Mouse (Mus musculus) lung, embryonic 15.5 days (tissue): ENCODE results near the gene Pop7. TPM values are rescaled to one million over a fixed set of nuclear protein-coding genes. Genes with fewer than 3 reads are reported as not detected.

Experiments
- ATAC-seq: fragments of 200-750 bp; cut with Nextera tagmentation; 2 replicates; pipeline ENCODE4 v1.8.0; 2017; ENCODE audit warnings: moderate number of reproducible peaks, borderline replicate concordance; ENCODE audit not compliant: low FRiP score, low TSS enrichment; ENCODE audit errors: extremely low read depth
- H3K27ac ChIP-seq: fragments of 300-500 bp; sonication (generic); 2 replicates; pipeline ENCODE4 v1.5.1; 2015; ENCODE audit warnings: moderate library complexity, mild to moderate bottlenecking, inconsistent platforms
- H3K27me3 ChIP-seq: fragments of 300-500 bp; sonication (generic); 2 replicates; pipeline ENCODE4 v1.6.1; 2015; ENCODE audit warnings: inconsistent platforms
- H3K36me3 ChIP-seq: fragments of 300-500 bp; sonication (generic); 2 replicates; pipeline ENCODE4 v1.6.1; 2015; ENCODE audit warnings: inconsistent platforms
- H3K4me1 ChIP-seq: fragments of 300-500 bp; sonication (generic); 2 replicates; pipeline ENCODE4 v1.6.1; 2015; ENCODE audit warnings: inconsistent platforms
- H3K4me2 ChIP-seq: fragments of 300-500 bp; sonication (generic); 2 replicates; pipeline ENCODE4 v1.6.1; 2015; ENCODE audit warnings: inconsistent platforms, mild to moderate bottlenecking, moderate library complexity
- H3K4me3 ChIP-seq: fragments of 300-500 bp; sonication (generic); 2 replicates; pipeline ENCODE4 v1.5.1; 2015; ENCODE audit warnings: mild to moderate bottlenecking, inconsistent platforms
- H3K9ac ChIP-seq: fragments of 300-500 bp; sonication (generic); 2 replicates; pipeline ENCODE4 v1.6.1; 2015; ENCODE audit warnings: inconsistent platforms
- H3K9me3 ChIP-seq: fragments of 300-500 bp; sonication (generic); 2 replicates; pipeline ENCODE4 v1.6.1; 2016; ENCODE audit warnings: inconsistent platforms
- WGBS: fragments of 180-500 bp; shearing (Covaris S2); methylation state at CpG from one replicate; pipeline ENCODE4 v1.1.7; 2015; 5-methylcytosine and 5-hydroxymethylcytosine counted together
- polyA plus RNA-seq: library from polyadenylated mRNA; unstranded; fragments of >200 nt; fragmentation: Nextera tagmentation; extraction: Ambion mirVana; gene quantifications from 2 replicates; pipeline ENCODE4 v1.2.1, GENCODE M21; 2015

Pop7 gene
- polyA plus RNA-seq, 1 experiment from 2014 or later, result 54.1 TPM

DNA sequence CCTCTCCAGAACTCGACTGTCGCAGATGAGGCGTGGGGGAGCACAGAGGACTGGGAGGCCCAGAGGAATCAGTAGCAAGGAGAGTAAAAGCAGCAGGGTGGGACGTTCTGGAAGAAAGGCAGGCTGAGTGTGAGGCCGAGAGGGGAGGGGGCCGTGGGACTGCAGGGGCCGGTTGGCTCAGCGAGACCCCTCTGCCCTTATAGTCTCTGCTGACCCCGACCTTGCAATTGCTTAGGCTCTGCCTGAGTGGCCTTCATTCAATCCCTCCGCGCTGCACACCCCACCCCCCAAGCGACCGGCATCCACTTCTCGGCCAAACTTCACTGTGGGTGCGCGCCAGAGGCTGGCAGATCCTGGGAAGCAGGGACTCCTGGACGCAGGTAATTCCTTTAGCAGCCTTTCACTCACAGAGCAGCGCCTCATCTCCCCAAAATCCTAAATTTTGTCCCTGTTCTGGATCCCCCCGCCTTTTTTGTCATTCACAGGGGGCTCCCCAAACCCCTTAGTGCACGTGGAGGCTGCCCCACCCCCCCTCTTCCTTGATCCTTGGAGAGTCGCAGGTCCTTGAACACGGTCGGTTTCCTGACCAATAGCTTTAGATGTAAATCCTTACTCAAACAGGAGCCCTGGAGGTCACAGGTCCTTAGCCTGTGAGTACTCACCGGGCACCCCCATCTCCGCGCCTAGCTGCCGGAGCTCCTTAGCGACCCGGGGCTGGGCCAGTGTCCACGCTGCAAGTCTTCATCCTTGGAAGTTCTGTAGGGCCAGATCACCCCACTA, 17.1 kb downstream of the Pop7 start:
- WGBS, result 7% methylated on average over 30 of the region's 30 CpGs
- Histone ChIP-seq H3K4me3 (peak overlapping the region; percentile 31), H3K27ac (no peak overlapping the region), H3K9me3 (no peaks in the 10 kb centered on the region), H3K9ac (peak overlapping the region; percentile 32; the same call in 1 of the 2 replicates), H3K36me3 (no peaks in the 10 kb centered on the region), H3K27me3 (peaks cover 36% of the 10 kb centered on the region), H3K4me1 (peaks cover 11% of the 10 kb centered on the region), H3K4me2 (peak overlapping the region; percentile 61)
- ATAC-seq, result no peak

DNA sequence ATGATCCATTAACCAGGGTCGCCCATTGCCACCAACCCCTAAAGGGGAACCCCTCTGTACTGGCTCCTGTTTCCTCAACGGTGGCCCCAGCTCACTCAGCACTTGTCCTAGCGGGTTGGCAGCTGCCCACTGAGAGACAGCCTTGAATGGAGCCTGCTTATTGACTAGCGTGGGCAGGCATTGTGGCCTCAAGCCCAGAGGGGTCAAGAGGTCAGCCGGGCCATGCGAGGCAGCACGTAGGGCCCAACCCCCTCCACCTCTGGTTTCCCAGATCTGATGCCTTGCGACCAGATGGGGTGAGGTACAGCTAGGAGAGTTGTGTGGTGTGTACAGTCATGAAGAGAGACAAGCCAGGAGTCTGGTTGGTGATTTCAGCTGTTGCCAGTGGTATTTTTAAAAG, 20.4 kb downstream of the Pop7 start:
- H3K36me3 ChIP-seq, result no peaks in the 10 kb centered on the region
- peaks cover 30% of the 10 kb centered on the region for H3K27me3 ChIP-seq
- H3K9me3 ChIP-seq, result no peaks in the 10 kb centered on the region
- no peak overlapping the region for H3K4me3 ChIP-seq
- H3K4me2 ChIP-seq, result no peak overlapping the region
- 41% methylated on average over 8 of the region's 8 CpGs for WGBS
- no peak overlapping the region for H3K27ac ChIP-seq
- no peak overlapping the region for H3K9ac ChIP-seq
- H3K4me1 ChIP-seq, result peaks cover 11% of the 10 kb centered on the region
- no peak for ATAC-seq

DNA sequence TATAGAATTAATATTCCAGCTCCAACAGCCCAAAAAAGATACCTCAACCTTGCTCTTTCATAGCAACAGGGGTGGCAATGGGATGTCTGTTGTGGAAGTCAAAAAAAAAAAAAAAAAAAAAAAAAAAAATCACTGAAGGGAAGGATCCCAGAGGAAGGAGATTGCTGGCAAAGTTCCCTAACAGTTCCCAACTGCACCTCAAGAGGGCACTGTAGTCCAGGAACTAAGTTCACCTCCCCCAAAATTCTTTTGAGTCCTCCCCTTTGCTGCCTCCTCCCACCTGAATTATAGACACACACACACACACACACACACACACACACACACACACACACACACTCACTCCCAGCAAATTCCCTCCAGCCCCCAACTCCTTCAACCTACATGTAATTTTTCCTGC, 21.2 kb downstream of the Pop7 start:
- no peak for ATAC-seq
- Histone ChIP-seq H3K36me3 (no peaks in the 10 kb centered on the region), H3K4me2 (no peak overlapping the region), H3K4me3 (no peak overlapping the region), H3K9me3 (no peaks in the 10 kb centered on the region), H3K4me1 (peaks cover 11% of the 10 kb centered on the region), H3K27me3 (peaks cover 23% of the 10 kb centered on the region), H3K9ac (no peak overlapping the region), H3K27ac (no peak overlapping the region)

DNA sequence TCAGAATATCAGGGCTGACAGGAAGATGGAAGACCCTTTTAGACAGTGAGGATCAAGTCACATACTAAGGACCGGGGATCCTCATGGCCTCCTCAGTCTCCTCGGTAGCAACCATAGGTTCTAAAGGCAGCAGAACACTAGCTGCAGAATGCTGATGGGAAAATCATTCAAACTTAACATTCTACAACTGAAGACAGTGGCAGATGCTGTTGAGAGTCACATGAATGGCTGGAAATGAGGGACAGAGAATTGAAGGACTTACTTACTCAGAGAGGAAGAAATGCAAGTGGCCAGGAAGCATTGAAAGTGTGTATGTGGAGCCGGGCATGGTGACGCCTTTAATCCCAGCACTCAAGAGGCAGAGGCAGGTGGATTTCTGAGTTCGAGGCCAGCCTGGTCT, 25.4 kb downstream of the Pop7 start, which contains the start of gene Zan:
TSS of gene Zan (minus strand) at position 101 of the 400 bp plus-strand sequence.
- Histone ChIP-seq H3K27ac (no peak within 1 kb of the TSS), H3K9me3 (no peaks in the 10 kb centered on the region), H3K36me3 (no peaks in the 10 kb centered on the region), H3K4me1 (peaks cover 11% of the 10 kb centered on the region; the same call in 1 of the 2 replicates), H3K9ac (no peak within 1 kb of the TSS), H3K27me3 (no peaks in the 10 kb centered on the region), H3K4me2 (no peak within 1 kb of the TSS), H3K4me3 (no peak within 1 kb of the TSS)
- WGBS, result 73% methylated on average over 5 of the region's 5 CpGs
- no peak for ATAC-seq

DNA sequence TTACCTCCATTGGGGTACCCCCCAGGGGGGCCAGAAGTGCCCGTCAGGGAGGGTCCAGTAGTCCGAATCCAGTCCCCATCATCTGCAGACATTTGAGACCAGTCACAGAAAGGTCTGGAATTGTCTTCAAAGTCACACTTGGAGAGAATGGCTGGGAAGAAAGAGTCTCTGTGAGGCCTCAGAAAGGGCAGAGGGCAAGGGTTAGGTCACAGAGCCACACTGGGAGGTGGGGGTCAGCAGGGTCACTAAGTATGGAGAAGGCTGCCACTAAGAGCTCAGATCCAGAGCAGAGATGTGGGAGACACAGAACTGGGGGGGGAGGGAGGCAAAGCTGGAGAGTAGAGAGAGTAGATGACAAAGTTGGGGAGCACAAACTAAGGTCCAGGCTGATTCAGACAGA, 28.0 kb downstream of the Pop7 start:
- H3K4me1 ChIP-seq, result peaks cover 8% of the 10 kb centered on the region; the same call in 1 of the 2 replicates
- no peak overlapping the region for H3K4me3 ChIP-seq
- H3K36me3 ChIP-seq, result no peaks in the 10 kb centered on the region
- H3K27me3 ChIP-seq, result no peaks in the 10 kb centered on the region
- H3K27ac ChIP-seq, result no peak overlapping the region
- no peak for ATAC-seq
- no peaks in the 10 kb centered on the region for H3K9me3 ChIP-seq
- H3K9ac ChIP-seq, result no peak overlapping the region
- 64% methylated on average over 2 of the region's 2 CpGs for WGBS
- no peak overlapping the region for H3K4me2 ChIP-seq

DNA sequence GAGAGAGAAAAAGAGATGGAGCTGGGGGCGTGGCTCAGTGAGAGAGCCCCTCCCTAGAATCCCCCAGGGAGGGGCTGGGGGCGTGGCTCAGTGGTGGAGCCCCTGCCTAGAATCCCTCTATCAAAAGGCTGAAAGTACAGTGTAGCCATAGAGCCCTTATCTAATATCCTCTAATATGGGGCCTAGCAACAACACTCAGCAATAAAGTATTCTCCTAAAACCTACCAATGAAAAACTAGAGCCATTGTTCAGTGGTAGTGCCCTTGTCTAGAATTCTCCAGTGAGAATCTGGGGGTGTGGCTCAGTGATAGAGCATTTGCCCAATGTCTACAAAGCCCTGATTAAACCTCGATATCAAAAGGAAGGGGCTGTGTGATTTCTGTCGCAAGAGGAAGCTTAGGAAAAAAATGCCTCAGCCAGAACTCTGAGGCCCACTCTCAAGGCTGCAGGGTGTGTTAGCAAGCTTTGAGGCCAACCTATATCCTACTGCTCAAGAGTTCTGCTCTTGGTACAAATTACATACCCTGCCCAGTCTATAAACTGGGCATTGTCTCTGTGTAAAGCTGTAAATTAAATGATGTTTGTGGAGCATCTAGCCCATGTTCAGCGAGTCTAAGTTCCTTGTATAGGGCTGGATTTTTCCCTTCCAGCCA, 29.9 kb downstream of the Pop7 start:
- Histone ChIP-seq H3K27ac (peak overlapping the region; percentile 69), H3K9me3 (no peaks in the 10 kb centered on the region)

DNA sequence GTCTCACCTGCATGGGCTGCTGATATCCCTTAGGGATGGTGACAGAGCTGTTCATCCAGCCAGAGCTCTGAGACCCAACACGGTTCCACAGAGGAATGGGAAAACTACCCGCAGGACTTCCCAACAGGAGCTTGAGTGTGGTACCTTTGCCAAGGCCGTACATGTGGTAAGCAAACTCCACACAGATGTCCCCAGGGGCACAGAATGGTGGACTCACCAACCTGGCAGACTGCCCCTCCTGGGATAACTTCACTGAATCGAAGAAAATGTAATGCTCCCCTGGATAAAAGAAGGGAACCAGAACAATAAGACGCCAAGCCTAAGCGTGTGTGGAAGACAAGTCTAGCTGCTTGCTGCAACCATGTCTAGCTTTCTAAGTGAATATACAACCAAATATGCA, 35.4 kb downstream of the Pop7 start:
- H3K9ac ChIP-seq, result no peak overlapping the region

More for the DNA sequence above, 29.9 kb downstream of the Pop7 start:
- H3K4me2 ChIP-seq, result no peak overlapping the region
- 48% methylated on average over 5 of the region's 5 CpGs for WGBS
- no peaks in the 10 kb centered on the region for H3K36me3 ChIP-seq
- no peak overlapping the region for H3K9ac ChIP-seq
- H3K27me3 ChIP-seq, result no peaks in the 10 kb centered on the region
- peaks cover 8% of the 10 kb centered on the region; the same call in 1 of the 2 replicates for H3K4me1 ChIP-seq
- H3K4me3 ChIP-seq, result no peak overlapping the region
- ATAC-seq, result peak; percentile 63; the same call in 1 of the 2 replicates

DNA sequence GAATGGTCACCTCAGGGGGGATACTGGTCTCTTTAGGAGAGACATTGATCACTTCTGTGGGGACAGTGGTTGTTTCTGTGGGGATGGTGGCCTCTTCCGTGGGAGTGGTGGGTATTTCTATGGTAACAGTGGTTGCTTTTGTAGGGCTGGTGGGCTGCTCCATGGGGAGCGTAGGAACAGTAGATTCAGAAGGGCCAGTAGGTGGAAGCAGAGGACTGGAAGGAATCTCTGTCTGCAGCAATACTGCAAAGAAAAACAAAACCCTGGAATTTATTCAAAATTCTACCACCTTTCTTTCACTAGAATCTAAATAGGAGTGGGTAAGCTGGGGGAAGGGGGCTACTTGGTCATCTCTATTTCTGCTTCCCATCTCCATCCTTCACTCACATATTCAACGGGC, 37.3 kb downstream of the Pop7 start:
- Histone ChIP-seq H3K36me3 (no peaks in the 10 kb centered on the region), H3K27ac (no peak overlapping the region), H3K9ac (no peak overlapping the region), H3K4me2 (no peak overlapping the region), H3K9me3 (no peaks in the 10 kb centered on the region), H3K4me3 (no peak overlapping the region), H3K27me3 (no peaks in the 10 kb centered on the region), H3K4me1 (no peaks in the 10 kb centered on the region)
- WGBS, result 40% methylated on average over 3 of the region's 3 CpGs
- no peak for ATAC-seq

More for the DNA sequence above, 35.4 kb downstream of the Pop7 start:
- no peaks in the 10 kb centered on the region for H3K4me1 ChIP-seq
- no peaks in the 10 kb centered on the region for H3K27me3 ChIP-seq
- ATAC-seq, result no peak
- 94% methylated on average over 6 of the region's 6 CpGs for WGBS
- H3K36me3 ChIP-seq, result no peaks in the 10 kb centered on the region
- no peak overlapping the region for H3K4me2 ChIP-seq
- no peak overlapping the region for H3K27ac ChIP-seq
- H3K9me3 ChIP-seq, result no peaks in the 10 kb centered on the region
- no peak overlapping the region for H3K4me3 ChIP-seq

DNA sequence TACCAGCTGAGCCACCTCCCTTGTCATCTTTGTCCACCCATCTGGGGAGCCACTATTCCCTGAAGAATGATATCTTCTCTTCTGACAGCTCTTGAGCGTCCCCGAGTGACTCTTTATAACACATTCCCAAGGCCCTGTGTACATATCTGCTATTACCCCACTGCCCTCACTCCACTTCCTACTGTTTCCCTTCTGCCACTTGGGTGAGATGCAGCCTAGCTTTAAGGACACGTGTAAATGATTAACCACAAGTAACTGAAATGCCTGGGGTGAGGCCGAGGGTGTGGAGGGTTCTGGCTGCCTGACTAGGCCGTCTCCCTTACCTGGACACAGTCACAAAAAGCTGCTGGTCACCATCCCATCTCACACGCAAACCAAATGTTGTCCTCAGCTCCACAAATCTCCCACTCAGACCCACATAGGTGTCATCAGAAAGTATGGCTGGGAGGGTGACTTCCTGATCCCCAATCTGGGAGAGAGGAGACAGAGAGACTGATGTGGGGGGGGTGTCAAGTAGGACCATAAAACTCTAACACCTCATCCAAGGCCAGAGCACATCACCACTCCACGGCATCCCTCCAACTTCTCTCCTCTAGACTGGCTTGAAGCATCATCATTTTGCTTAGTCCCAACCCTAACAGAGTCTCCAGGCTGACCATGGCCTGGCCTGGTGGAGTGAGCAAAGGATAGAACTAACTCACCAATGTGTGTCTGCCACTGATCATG, 46.3 kb downstream of the Pop7 start:
- H3K9ac ChIP-seq, result no peak overlapping the region
- peak; percentile 88 for ATAC-seq
- no peak overlapping the region for H3K4me3 ChIP-seq
- no peaks in the 10 kb centered on the region for H3K9me3 ChIP-seq
- H3K4me1 ChIP-seq, result peaks cover 4% of the 10 kb centered on the region; the same call in 1 of the 2 replicates
- no peaks in the 10 kb centered on the region for H3K36me3 ChIP-seq
- H3K27me3 ChIP-seq, result no peaks in the 10 kb centered on the region
- no peak overlapping the region for H3K4me2 ChIP-seq
- H3K27ac ChIP-seq, result peak overlapping the region; percentile 78
- 40% methylated on average over 7 of the region's 7 CpGs for WGBS

DNA sequence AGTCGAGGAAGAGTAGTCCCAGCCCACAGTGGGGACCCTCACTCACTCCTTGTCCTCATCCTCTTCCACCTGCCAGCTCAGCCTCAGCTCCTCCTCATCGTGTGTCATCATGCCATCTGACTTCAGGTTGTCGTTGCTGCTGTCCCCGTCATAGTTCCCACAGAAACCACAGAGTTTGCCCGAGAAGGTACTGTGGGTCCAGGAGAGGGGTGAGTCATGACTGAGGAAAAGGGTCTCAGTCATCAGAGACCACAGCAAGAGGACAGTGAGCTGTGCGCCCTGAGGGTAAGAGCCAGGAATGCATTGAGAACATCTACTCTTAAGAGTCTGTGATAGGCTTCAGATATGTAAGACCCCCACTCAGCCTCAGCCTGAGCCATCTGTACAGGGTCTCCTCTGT, 47.1 kb downstream of the Pop7 start:
- Histone ChIP-seq H3K36me3 (no peaks in the 10 kb centered on the region), H3K27ac (peak overlapping the region; percentile 73), H3K4me1 (peaks cover 4% of the 10 kb centered on the region; the same call in 1 of the 2 replicates), H3K4me3 (no peak overlapping the region), H3K4me2 (no peak overlapping the region), H3K9ac (no peak overlapping the region), H3K9me3 (no peaks in the 10 kb centered on the region), H3K27me3 (no peaks in the 10 kb centered on the region)
- 0 out of 2 replicates have a peak, but pooled peaks have one; percentile 17 for ATAC-seq
- WGBS, result 63% methylated on average over 6 of the region's 6 CpGs
